Mouse (Mus musculus): Measurements from ENCODE around the gene Tuba3a.

GRCm38 (mm10) chr6:125271455-125272227 is 14.2 kb downstream of the Tuba3a start:
- TF ChIP-seq GATA1 (IDR thresholded peaks at IDR 0.05; ENCODE audit: low read length): no peak
- no peak for TF ChIP-seq TAL1 (IDR thresholded peaks at IDR 0.05; ENCODE audit: low read length)

All from erythroblast, embryonic 14.5 days (primary cell).